Mouse (Mus musculus) forebrain, embryonic 13.5 days (tissue): ENCODE data around the gene Clcn1. TPM values are rescaled to one million over a fixed set of nuclear protein-coding genes. Genes with fewer than 3 reads are reported as not detected.

Experiments used
- ATAC-seq: fragments of 200-750 bp; cut with Nextera tagmentation; 2 replicates; pipeline ENCODE4 v1.8.0; 2017
- H3K27ac ChIP-seq: fragments of 300-500 bp; sonication (generic); 2 replicates; pipeline ENCODE4 v1.5.1; 2015; ENCODE audit warnings: inconsistent platforms, mild to moderate bottlenecking, moderate library complexity
- H3K27me3 ChIP-seq: fragments of 300-500 bp; sonication (generic); 2 replicates; pipeline ENCODE4 v1.6.1; 2015; ENCODE audit warnings: mild to moderate bottlenecking, inconsistent platforms
- H3K36me3 ChIP-seq: fragments of 300-500 bp; sonication (generic); 2 replicates; pipeline ENCODE4 v1.6.1; 2015; ENCODE audit warnings: mild to moderate bottlenecking, inconsistent platforms; ENCODE audit not compliant: poor library complexity, severe bottlenecking
- H3K4me1 ChIP-seq: fragments of 300-500 bp; sonication (generic); 2 replicates; pipeline ENCODE4 v1.6.1; 2015; ENCODE audit warnings: inconsistent platforms
- H3K4me2 ChIP-seq: fragments of 300-500 bp; sonication (generic); 2 replicates; pipeline ENCODE4 v1.6.1; 2015; ENCODE audit warnings: inconsistent platforms, mild to moderate bottlenecking, moderate library complexity
- H3K4me3 ChIP-seq: fragments of 300-500 bp; sonication (generic); 2 replicates; pipeline ENCODE4 v1.5.1; 2015; ENCODE audit warnings: mild to moderate bottlenecking, inconsistent platforms
- H3K9ac ChIP-seq: fragments of 300-500 bp; sonication (generic); 2 replicates; pipeline ENCODE4 v1.6.1; 2015; ENCODE audit warnings: mild to moderate bottlenecking, inconsistent platforms
- H3K9me3 ChIP-seq: fragments of 300-500 bp; sonication (generic); replicated peaks from 2 replicates; pipeline ENCODE4 v1.6.1; 2016; ENCODE audit warnings: inconsistent platforms
- WGBS: fragments of 180-500 bp; shearing (Covaris S2); methylation state at CpG from one replicate; pipeline ENCODE4 v1.1.7; 2015; 5-methylcytosine and 5-hydroxymethylcytosine counted together
- polyA plus RNA-seq: library from polyadenylated mRNA; unstranded; fragments of >200 nt; fragmentation: Nextera tagmentation; extraction: Ambion mirVana; gene quantifications from 2 replicates; pipeline ENCODE4 v1.2.1, GENCODE M21; 2015

The Clcn1 gene
- polyA plus RNA-seq, 1 experiment from 2014 or later = 1.3 TPM

- no peaks in the 10 kb centered on the region for H3K9me3 ChIP-seq
- H3K4me3 ChIP-seq = no peak overlapping the region
- WGBS = 82% methylated on average over 9 of the region's 9 CpGs
- ATAC-seq = no peak
- H3K27ac ChIP-seq = no peak overlapping the region
- H3K4me1 ChIP-seq = no peaks in the 10 kb centered on the region
- no peak overlapping the region for H3K9ac ChIP-seq
- H3K27me3 ChIP-seq = no peaks in the 10 kb centered on the region
- H3K4me2 ChIP-seq = no peak overlapping the region
- no peaks in the 10 kb centered on the region for H3K36me3 ChIP-seq
These were observed 57.1 kb downstream of the Clcn1 start for GRCm38 (mm10) chr6:42343361-42344120.

- no peak for ATAC-seq
- no peak overlapping the region for H3K27ac ChIP-seq
- H3K27me3 ChIP-seq = no peaks in the 10 kb centered on the region
- no peak overlapping the region for H3K4me3 ChIP-seq
- H3K9ac ChIP-seq = no peak overlapping the region
- H3K36me3 ChIP-seq = no peaks in the 10 kb centered on the region
- WGBS = 86% methylated on average over 1 of the region's 1 CpGs
- H3K4me1 ChIP-seq = peaks cover 4% of the 10 kb centered on the region; the same call in 1 of the 2 replicates
- H3K9me3 ChIP-seq = no peaks in the 10 kb centered on the region
- H3K4me2 ChIP-seq = no peak overlapping the region
These were observed 57.8 kb downstream of the Clcn1 start for GRCm38 (mm10) chr6:42344255-42344654.

- H3K36me3 ChIP-seq = peaks cover 20% of the 10 kb centered on the region; the same call in 1 of the 2 replicates
- H3K27me3 ChIP-seq = no peaks in the 10 kb centered on the region
- H3K27ac ChIP-seq = no peak overlapping the region
- H3K4me2 ChIP-seq = peak overlapping the region; percentile 90
- ATAC-seq = no peak
- no peak overlapping the region for H3K9ac ChIP-seq
- WGBS = 28% methylated on average over 12 of the region's 12 CpGs
- peaks cover 29% of the 10 kb centered on the region for H3K4me1 ChIP-seq
- H3K4me3 ChIP-seq = peak overlapping the region; percentile 77; the same call in 1 of the 2 replicates
- H3K9me3 ChIP-seq = no peaks in the 10 kb centered on the region
These were observed 62.0 kb downstream of the Clcn1 start for GRCm38 (mm10) chr6:42348281-42349005.

- peak overlapping the region; percentile 84 for H3K27ac ChIP-seq
- WGBS = 0% methylated on average over 11 of the region's 11 CpGs
- H3K9ac ChIP-seq = peak overlapping the region; percentile 78
- H3K4me2 ChIP-seq = peak overlapping the region; percentile 90
- H3K4me1 ChIP-seq = peaks cover 35% of the 10 kb centered on the region
- peak; percentile 57 for ATAC-seq
- no peaks in the 10 kb centered on the region for H3K9me3 ChIP-seq
- H3K27me3 ChIP-seq = no peaks in the 10 kb centered on the region
- peaks cover 22% of the 10 kb centered on the region; the same call in 1 of the 2 replicates for H3K36me3 ChIP-seq
- peak overlapping the region; percentile 77 for H3K4me3 ChIP-seq
These were observed 62.5 kb downstream of the Clcn1 start for GRCm38 (mm10) chr6:42349006-42349425.

- peaks cover 40% of the 10 kb centered on the region for H3K4me1 ChIP-seq
- H3K27me3 ChIP-seq = no peaks in the 10 kb centered on the region
- H3K4me2 ChIP-seq = peak within 1 kb of the TSS; percentile 90
- peaks cover 22% of the 10 kb centered on the region; the same call in 1 of the 2 replicates for H3K36me3 ChIP-seq
- H3K27ac ChIP-seq = peak within 1 kb of the TSS; percentile 84
- H3K4me3 ChIP-seq = peak within 1 kb of the TSS; percentile 77
- WGBS = 0% methylated on average over 25 of the region's 36 CpGs
- H3K9ac ChIP-seq = peak within 1 kb of the TSS; percentile 78
- ATAC-seq = peak; percentile 91
- no peaks in the 10 kb centered on the region for H3K9me3 ChIP-seq
These were observed 63.0 kb downstream of the Clcn1 start, which contains the start of gene Zyx for GRCm38 (mm10) chr6:42349426-42350020. Gene Zyx, plus strand, starts transcription at chr6:42349630.

GRCm38 (mm10) chr6:42350021-42350967, 63.8 kb downstream of the Clcn1 start:
- peak; percentile 39 for ATAC-seq
- WGBS = under 1% methylated on average over 57 of the region's 72 CpGs
- Histone ChIP-seq H3K27me3 (no peaks in the 10 kb centered on the region), H3K36me3 (peaks cover 26% of the 10 kb centered on the region; the same call in 1 of the 2 replicates), H3K4me2 (peak overlapping the region; percentile 90), H3K4me1 (peaks cover 46% of the 10 kb centered on the region), H3K27ac (peak overlapping the region; percentile 84), H3K9me3 (no peaks in the 10 kb centered on the region), H3K4me3 (peak overlapping the region; percentile 77), H3K9ac (peak overlapping the region; percentile 78)

- no peak for ATAC-seq
- H3K4me1 ChIP-seq = peaks cover 46% of the 10 kb centered on the region
- H3K4me2 ChIP-seq = peak overlapping the region; percentile 90
- peak overlapping the region; percentile 78 for H3K9ac ChIP-seq
- no peaks in the 10 kb centered on the region for H3K9me3 ChIP-seq
- WGBS = 42% methylated on average over 13 of the region's 13 CpGs
- peaks cover 31% of the 10 kb centered on the region for H3K36me3 ChIP-seq
- H3K4me3 ChIP-seq = peak overlapping the region; percentile 77
- no peak overlapping the region for H3K27ac ChIP-seq
- no peaks in the 10 kb centered on the region for H3K27me3 ChIP-seq
These were observed 64.7 kb downstream of the Clcn1 start for GRCm38 (mm10) chr6:42350968-42351775.

GRCm38 (mm10) chr6:42351776-42352485, 65.4 kb downstream of the Clcn1 start:
- no peak for ATAC-seq
- 84% methylated on average over 7 of the region's 7 CpGs for WGBS
- peak overlapping the region; percentile 90; the same call in 1 of the 2 replicates for H3K4me2 ChIP-seq
- H3K9me3 ChIP-seq = no peaks in the 10 kb centered on the region
- no peak overlapping the region for H3K4me3 ChIP-seq
- H3K27me3 ChIP-seq = no peaks in the 10 kb centered on the region
- H3K27ac ChIP-seq = no peak overlapping the region
- H3K4me1 ChIP-seq = peaks cover 46% of the 10 kb centered on the region
- H3K9ac ChIP-seq = no peak overlapping the region
- H3K36me3 ChIP-seq = peaks cover 38% of the 10 kb centered on the region

GRCm38 (mm10) chr6:42352486-42352846, 66.0 kb downstream of the Clcn1 start:
- Histone ChIP-seq H3K4me1 (peaks cover 46% of the 10 kb centered on the region), H3K4me2 (no peak overlapping the region), H3K36me3 (peaks cover 44% of the 10 kb centered on the region), H3K9me3 (no peaks in the 10 kb centered on the region), H3K4me3 (no peak overlapping the region), H3K9ac (no peak overlapping the region), H3K27me3 (no peaks in the 10 kb centered on the region), H3K27ac (no peak overlapping the region)
- ATAC-seq = no peak
- WGBS = 93% methylated on average over 1 of the region's 1 CpGs

GRCm38 (mm10) chr6:42353180-42353579, 66.7 kb downstream of the Clcn1 start:
- H3K27me3 ChIP-seq = no peaks in the 10 kb centered on the region
- WGBS = 89% methylated on average over 8 of the region's 8 CpGs
- no peak for ATAC-seq
- no peak overlapping the region for H3K4me3 ChIP-seq
- H3K9me3 ChIP-seq = no peaks in the 10 kb centered on the region
- H3K27ac ChIP-seq = no peak overlapping the region
- no peak overlapping the region for H3K4me2 ChIP-seq
- H3K4me1 ChIP-seq = peaks cover 46% of the 10 kb centered on the region
- H3K36me3 ChIP-seq = peaks cover 51% of the 10 kb centered on the region
- H3K9ac ChIP-seq = no peak overlapping the region
